Mouse (Mus musculus) left cerebral cortex, adult 18-20 months (tissue): Measurements from ENCODE around the gene Cdc37l1. TPM values are rescaled to one million over a fixed set of nuclear protein-coding genes. Genes with fewer than 3 reads are reported as not detected.

ENCODE experiments used
- DNase-seq, 2 experiments: peaks; one replicate each; pipeline ENCODE4 v3.0.0; 2021 to 2022; ENCODE audit warnings: low spot score in 2 of 2, mixed read lengths in 1 of 2
- total RNA-seq, 2 experiments: library from RNA; stranded (reverse); gene quantifications; 2 replicates each; pipeline ENCODE4 v1.2.3; 2021

Cdc37l1 gene
- total RNA-seq, 2 experiments from 2014 or later, result 99.4 to 102 TPM

GRCm38 (mm10) chr19:29045956-29046650 is 56.0 kb downstream of the Cdc37l1 start:
- no peak for DNase-seq

GRCm38 (mm10) chr19:29046961-29047333 is 56.8 kb downstream of the Cdc37l1 start:
- DNase-seq, result no peak

GRCm38 (mm10) chr19:29047334-29048170 is 57.4 kb downstream of the Cdc37l1 start, which contains the start of gene Ak3:
TSS of gene Ak3 (minus strand) at chr19:29047961.
- DNase-seq, result peak; percentile 66 to 80

- no peak for DNase-seq
Measured at GRCm38 (mm10) chr19:29049401-29050075, 59.4 kb downstream of the Cdc37l1 start.

- DNase-seq, result no peak
Measured at GRCm38 (mm10) chr19:29050186-29050980, 60.2 kb downstream of the Cdc37l1 start.

GRCm38 (mm10) chr19:29052786-29053185 is 62.6 kb downstream of the Cdc37l1 start:
- no peak for DNase-seq

GRCm38 (mm10) chr19:29054594-29054993 is 64.4 kb downstream of the Cdc37l1 start:
- DNase-seq, result no peak

GRCm38 (mm10) chr19:29055469-29055868 is 65.3 kb downstream of the Cdc37l1 start:
- DNase-seq, result no peak

- no peak for DNase-seq
Measured at GRCm38 (mm10) chr19:29058741-29059140, 68.6 kb downstream of the Cdc37l1 start.

- DNase-seq, result no peak
Measured at GRCm38 (mm10) chr19:29059688-29060087, 69.5 kb downstream of the Cdc37l1 start.

- DNase-seq, result no peak
Measured at GRCm38 (mm10) chr19:29060299-29060698, 70.1 kb downstream of the Cdc37l1 start.

GRCm38 (mm10) chr19:29063009-29063408 is 72.9 kb downstream of the Cdc37l1 start:
- DNase-seq, result no peak

GRCm38 (mm10) chr19:29063577-29064363 is 73.6 kb downstream of the Cdc37l1 start:
- peak; percentile 89 to 95 for DNase-seq

GRCm38 (mm10) chr19:29064451-29065102 is 74.4 kb downstream of the Cdc37l1 start:
- no peak for DNase-seq

GRCm38 (mm10) chr19:29066981-29067471 is 76.9 kb downstream of the Cdc37l1 start:
- DNase-seq, result no peak

GRCm38 (mm10) chr19:29069195-29069594 is 79.0 kb downstream of the Cdc37l1 start:
- no peak for DNase-seq

- DNase-seq, result no peak
Measured at GRCm38 (mm10) chr19:29074802-29075201, 84.7 kb downstream of the Cdc37l1 start.
